Mouse (Mus musculus) neural tube, embryonic 15.5 days (tissue): ENCODE measurements around the gene Ankrd49. TPM values are rescaled to one million over a fixed set of nuclear protein-coding genes. Genes with fewer than 3 reads are reported as not detected.

Experiments used
- ATAC-seq: fragments of 200-750 bp; cut with Nextera tagmentation; 2 replicates; pipeline ENCODE4 v1.8.0; 2017; ENCODE audit warnings: mild to moderate bottlenecking, moderate TSS enrichment, moderate library complexity; ENCODE audit not compliant: low FRiP score
- H3K27ac ChIP-seq: fragments of 300-500 bp; sonication (generic); replicated peaks from 2 replicates; pipeline ENCODE4 v1.5.1; 2015; ENCODE audit warnings: mild to moderate bottlenecking, inconsistent platforms
- H3K27me3 ChIP-seq: fragments of 300-500 bp; sonication (generic); replicated peaks from 2 replicates; pipeline ENCODE4 v1.6.1; 2015; ENCODE audit warnings: inconsistent platforms
- H3K36me3 ChIP-seq: fragments of 300-500 bp; sonication (generic); 2 replicates; pipeline ENCODE4 v1.6.1; 2015; ENCODE audit warnings: inconsistent platforms
- H3K4me1 ChIP-seq: fragments of 300-500 bp; sonication (generic); 2 replicates; pipeline ENCODE4 v1.6.1; 2015; ENCODE audit warnings: inconsistent platforms
- H3K4me2 ChIP-seq: fragments of 300-500 bp; sonication (generic); 2 replicates; pipeline ENCODE4 v1.6.1; 2015; ENCODE audit warnings: inconsistent platforms, mild to moderate bottlenecking, moderate library complexity
- H3K4me3 ChIP-seq: fragments of 300-500 bp; sonication (generic); replicated peaks from 2 replicates; pipeline ENCODE4 v1.5.1; 2015; ENCODE audit warnings: mild to moderate bottlenecking, inconsistent platforms
- H3K9ac ChIP-seq: fragments of 300-500 bp; sonication (generic); replicated peaks from 2 replicates; pipeline ENCODE4 v1.6.1; 2015; ENCODE audit warnings: mild to moderate bottlenecking, inconsistent platforms
- H3K9me3 ChIP-seq: fragments of 300-500 bp; sonication (generic); replicated peaks from 2 replicates; pipeline ENCODE4 v1.6.1; 2016; ENCODE audit warnings: inconsistent platforms
- WGBS: fragments of 180-500 bp; shearing (Covaris S2); methylation state at CpG from one replicate; pipeline ENCODE4 v1.1.7; 2015; ENCODE audit warnings: mixed read lengths; 5-methylcytosine and 5-hydroxymethylcytosine counted together
- polyA plus RNA-seq: library from polyadenylated mRNA; unstranded; fragments of >200 nt; fragmentation: Nextera tagmentation; extraction: Ambion mirVana; gene quantifications from 2 replicates; pipeline ENCODE4 v1.2.1, GENCODE M21; 2015

Ankrd49 gene
- polyA plus RNA-seq, 1 experiment from 2014 or later, result 22.4 TPM

DNA sequence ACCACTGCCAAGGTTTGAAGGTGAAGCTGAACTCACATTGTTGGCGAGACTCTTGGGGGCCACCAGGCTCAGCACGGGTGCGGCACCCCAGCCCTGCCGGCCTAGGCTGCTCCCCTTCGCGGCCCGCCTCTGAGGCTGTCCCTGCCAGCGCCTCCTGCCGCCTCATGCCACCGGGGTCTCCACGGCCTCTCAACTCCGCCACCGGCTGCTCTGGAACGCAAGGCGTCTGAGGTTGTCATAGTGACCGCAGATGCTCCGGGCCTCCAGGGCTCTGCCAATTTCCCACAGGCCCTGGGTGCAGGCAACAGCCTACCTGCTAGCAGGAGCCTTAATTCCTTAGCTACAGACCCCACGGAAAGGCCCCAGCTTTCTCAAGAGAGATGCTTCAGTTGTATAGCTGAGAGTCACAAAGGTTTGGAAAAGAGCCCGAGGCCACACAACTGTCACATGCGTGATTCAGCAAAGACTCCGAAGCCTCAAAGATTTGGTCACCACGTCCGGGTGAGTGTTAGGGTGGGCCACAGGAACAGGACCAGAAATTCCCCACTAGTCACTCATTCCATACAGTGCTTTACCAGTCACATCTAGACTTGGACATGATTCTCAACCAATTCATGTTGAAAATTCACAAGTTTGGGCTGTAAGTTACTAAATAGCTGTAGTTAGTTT is 13.7 kb downstream of the Ankrd49 start, which contains the start of gene 1700012B09Rik:
1700012B09Rik (minus strand) TSS at position 228 of the 669 bp plus-strand sequence.
- H3K9me3 ChIP-seq, result no peaks in the 10 kb centered on the region
- H3K9ac ChIP-seq, result 0 out of 2 replicates have a peak within 1 kb of the TSS, but pooled peaks have one; percentile 20
- 21% methylated on average over 23 of the region's 23 CpGs for WGBS
- peak; percentile 42; the same call in 1 of the 2 replicates for ATAC-seq
- no peaks in the 10 kb centered on the region for H3K27me3 ChIP-seq
- H3K36me3 ChIP-seq, result no peaks in the 10 kb centered on the region
- H3K4me1 ChIP-seq, result peaks cover 16% of the 10 kb centered on the region
- no peak within 1 kb of the TSS for H3K27ac ChIP-seq
- H3K4me3 ChIP-seq, result no peak within 1 kb of the TSS
- peak within 1 kb of the TSS; percentile 34 for H3K4me2 ChIP-seq

DNA sequence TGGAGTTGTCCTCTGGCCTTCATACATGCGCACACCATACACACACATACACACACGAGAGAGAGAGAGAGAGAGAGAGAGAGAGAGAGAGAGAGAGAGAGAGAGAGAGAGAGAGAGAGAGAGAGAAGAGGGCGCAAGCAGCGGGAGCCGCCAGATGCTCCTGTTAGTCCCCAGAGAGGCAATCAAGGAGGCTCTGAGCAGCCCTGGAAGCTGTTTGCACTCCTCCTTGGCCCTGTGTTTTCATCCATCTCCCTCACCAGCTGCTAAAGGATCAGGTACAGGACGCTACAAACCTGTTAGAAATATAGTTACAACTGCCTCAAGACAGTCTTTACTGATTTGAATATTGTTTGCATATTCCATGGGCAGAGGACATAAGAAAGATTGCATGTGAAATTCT is 14.8 kb downstream of the Ankrd49 start:
- H3K4me1 ChIP-seq, result peaks cover 16% of the 10 kb centered on the region
- 41% methylated on average over 5 of the region's 6 CpGs for WGBS
- H3K9me3 ChIP-seq, result no peaks in the 10 kb centered on the region
- H3K4me2 ChIP-seq, result no peak overlapping the region
- no peak overlapping the region for H3K4me3 ChIP-seq
- H3K27me3 ChIP-seq, result 0 out of 2 replicates have a peak, but pooled peaks cover 3% of the 10 kb centered on the region
- no peaks in the 10 kb centered on the region for H3K36me3 ChIP-seq
- 0 out of 2 replicates have a peak, but pooled peaks have one; percentile 59 for ATAC-seq
- no peak overlapping the region for H3K27ac ChIP-seq
- H3K9ac ChIP-seq, result no peak overlapping the region

DNA sequence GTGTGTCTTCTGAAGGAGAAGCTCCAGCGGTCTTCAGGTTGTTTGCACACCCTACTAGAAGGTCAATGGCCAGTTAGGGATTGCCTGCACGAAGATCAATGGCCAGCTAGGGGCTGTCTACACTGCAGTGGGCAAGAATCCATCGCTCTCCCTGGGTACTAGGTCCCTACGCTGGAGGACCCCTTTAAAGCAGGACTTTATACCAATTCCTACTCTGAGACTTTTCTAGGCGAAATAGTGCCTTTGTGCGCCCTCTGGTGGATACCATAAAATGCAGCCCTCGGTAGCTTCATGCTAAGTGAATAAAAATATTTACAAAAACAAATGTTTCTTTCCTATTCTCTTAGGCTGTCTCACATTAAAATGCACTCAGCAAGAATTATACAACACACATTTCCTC is 19.9 kb downstream of the Ankrd49 start:
- Histone ChIP-seq H3K27me3 (0 out of 2 replicates have a peak, but pooled peaks cover 3% of the 10 kb centered on the region), H3K4me2 (no peak overlapping the region), H3K27ac (no peak overlapping the region), H3K36me3 (no peaks in the 10 kb centered on the region), H3K9ac (no peak overlapping the region), H3K4me3 (no peak overlapping the region), H3K4me1 (peaks cover 8% of the 10 kb centered on the region; the same call in 1 of the 2 replicates), H3K9me3 (no peaks in the 10 kb centered on the region)
- ATAC-seq, result peak; percentile 61; the same call in 1 of the 2 replicates
- WGBS, result 24% methylated on average over 7 of the region's 7 CpGs

DNA sequence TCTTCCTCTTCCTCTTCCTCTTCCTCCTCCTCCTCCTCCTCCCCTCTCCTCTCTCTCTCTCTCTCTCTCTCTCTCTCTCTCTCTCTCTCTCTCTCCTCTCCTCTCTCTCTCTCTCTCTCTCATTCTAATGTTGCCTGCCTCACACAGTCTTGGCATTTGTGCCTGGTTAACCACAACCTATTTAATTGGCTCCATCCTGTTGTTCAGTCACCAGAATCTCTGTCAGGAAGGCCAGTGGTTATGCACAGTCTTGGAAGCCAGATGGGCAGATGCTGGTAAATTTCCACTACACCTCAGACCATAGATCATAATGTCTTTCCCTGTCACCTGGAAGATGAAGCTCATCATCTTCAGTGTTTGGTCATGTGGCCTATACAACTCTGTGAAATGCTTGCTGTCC is 25.4 kb downstream of the Ankrd49 start:
- no peaks in the 10 kb centered on the region for H3K36me3 ChIP-seq
- H3K9me3 ChIP-seq, result no peaks in the 10 kb centered on the region
- no peak overlapping the region for H3K9ac ChIP-seq
- no peak overlapping the region for H3K4me3 ChIP-seq
- H3K27me3 ChIP-seq, result no peaks in the 10 kb centered on the region
- H3K27ac ChIP-seq, result no peak overlapping the region
- H3K4me2 ChIP-seq, result no peak overlapping the region
- H3K4me1 ChIP-seq, result no peaks in the 10 kb centered on the region
- ATAC-seq, result no peak

DNA sequence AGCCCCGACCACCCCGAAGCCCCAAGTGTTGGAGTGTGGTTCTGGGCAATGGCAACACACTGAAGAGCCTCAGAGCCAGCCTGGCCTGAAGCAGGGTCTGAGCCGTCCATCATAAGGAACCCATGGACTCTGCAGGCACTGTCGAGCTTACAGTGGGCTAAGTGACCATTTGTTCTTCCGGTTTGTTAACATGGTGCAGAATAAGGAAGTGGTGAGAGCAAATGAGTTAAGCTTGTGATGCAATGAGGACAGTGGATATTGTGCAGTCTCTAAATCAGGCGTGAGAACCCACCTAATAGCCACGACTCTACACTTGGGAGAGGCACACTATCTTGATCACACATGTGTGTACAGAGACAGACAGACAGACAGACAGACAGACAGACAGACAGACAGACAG is 26.1 kb downstream of the Ankrd49 start:
- H3K27me3 ChIP-seq, result no peaks in the 10 kb centered on the region
- no peaks in the 10 kb centered on the region for H3K9me3 ChIP-seq
- ATAC-seq, result no peak
- no peaks in the 10 kb centered on the region for H3K4me1 ChIP-seq
- H3K4me3 ChIP-seq, result no peak overlapping the region
- WGBS, result 78% methylated on average over 7 of the region's 7 CpGs
- no peaks in the 10 kb centered on the region for H3K36me3 ChIP-seq
- H3K4me2 ChIP-seq, result no peak overlapping the region
- no peak overlapping the region for H3K9ac ChIP-seq
- H3K27ac ChIP-seq, result no peak overlapping the region

DNA sequence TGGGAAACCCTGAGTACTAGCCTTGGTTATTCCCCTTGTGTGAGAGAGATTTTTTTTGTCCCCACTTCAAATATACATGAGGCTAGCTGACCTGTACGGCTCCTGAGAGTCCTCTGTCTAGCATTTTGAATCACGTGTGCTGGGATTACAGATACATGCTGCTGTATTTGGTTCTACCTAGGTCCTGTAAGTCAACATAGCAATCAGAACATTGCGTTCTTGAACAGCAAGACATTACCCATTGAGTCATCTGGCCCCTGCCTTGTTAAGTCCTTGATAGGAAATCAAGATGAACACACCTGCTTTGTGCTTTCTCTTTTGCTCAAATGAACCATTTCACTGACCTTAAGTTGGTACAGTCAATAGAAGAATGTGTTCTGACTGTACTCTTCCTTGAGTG is 30.2 kb downstream of the Ankrd49 start:
- Histone ChIP-seq H3K4me2 (no peak overlapping the region), H3K4me3 (no peak overlapping the region), H3K9me3 (no peaks in the 10 kb centered on the region), H3K4me1 (peaks cover 19% of the 10 kb centered on the region), H3K27me3 (no peaks in the 10 kb centered on the region), H3K9ac (no peak overlapping the region), H3K36me3 (no peaks in the 10 kb centered on the region), H3K27ac (no peak overlapping the region)
- WGBS, result 80% methylated on average over 3 of the region's 3 CpGs
- ATAC-seq, result no peak

DNA sequence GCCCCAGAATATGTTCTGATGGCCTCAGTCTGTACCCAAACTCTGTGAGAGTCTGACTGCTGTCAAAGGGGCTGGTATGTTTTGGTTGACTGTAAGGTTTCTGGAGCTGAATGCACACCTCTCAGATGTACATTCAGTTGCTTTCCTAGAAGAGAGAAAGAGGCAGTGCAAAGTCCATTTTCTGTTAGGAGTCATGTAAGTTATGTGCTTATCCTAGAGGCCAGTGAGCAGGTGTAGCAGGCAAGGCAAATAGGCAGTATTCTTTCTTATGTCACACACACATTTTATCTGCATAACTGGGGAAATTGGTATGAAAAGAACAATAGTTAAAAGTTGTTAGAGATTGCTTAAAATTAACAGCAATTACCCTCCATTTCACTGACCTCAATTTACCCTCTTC is 30.7 kb downstream of the Ankrd49 start:
- no peak for ATAC-seq
- no peaks in the 10 kb centered on the region for H3K36me3 ChIP-seq

DNA sequence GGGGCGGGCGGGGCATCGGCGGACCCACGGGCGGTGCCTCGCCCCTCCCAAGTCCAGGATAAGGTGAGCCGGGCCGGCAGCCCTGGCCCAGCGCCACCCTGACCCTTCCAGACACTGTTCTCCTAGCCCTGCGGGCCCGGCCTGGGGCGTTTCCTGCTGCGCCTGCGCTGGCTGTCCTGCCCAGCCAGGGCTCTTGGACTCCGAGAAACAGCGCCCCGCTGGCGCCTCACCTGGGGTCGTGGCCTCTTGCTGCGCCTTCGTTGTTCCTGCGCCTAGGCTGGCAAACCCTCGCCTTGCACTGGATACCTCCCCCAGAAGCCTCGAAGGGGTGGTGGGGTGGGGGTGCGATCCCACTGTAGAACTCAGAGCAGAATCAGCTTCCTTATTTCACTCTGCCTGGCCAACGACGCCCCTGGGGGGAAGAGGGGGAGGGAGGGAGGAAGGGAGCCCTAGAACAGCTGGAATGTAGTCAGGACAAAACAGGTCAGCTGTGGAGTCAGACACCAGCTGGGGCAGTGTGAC is 32.6 kb downstream of the Ankrd49 start, which contains the start of gene Fut4:
Fut4 (minus strand) TSS at position 393 of the 522 bp plus-strand sequence.
- ATAC-seq, result peak; percentile 84
- no peaks in the 10 kb centered on the region for H3K9me3 ChIP-seq
- peak within 1 kb of the TSS; percentile 88 for H3K4me2 ChIP-seq
- H3K27ac ChIP-seq, result no peak within 1 kb of the TSS
- H3K4me1 ChIP-seq, result peaks cover 19% of the 10 kb centered on the region
- peak within 1 kb of the TSS; percentile 49 for H3K4me3 ChIP-seq
- 0% methylated on average over 28 of the region's 28 CpGs for WGBS
- H3K9ac ChIP-seq, result peak within 1 kb of the TSS; percentile 50
- no peaks in the 10 kb centered on the region for H3K36me3 ChIP-seq
- H3K27me3 ChIP-seq, result no peaks in the 10 kb centered on the region

More for the DNA sequence above, 30.7 kb downstream of the Ankrd49 start:
- Histone ChIP-seq H3K9me3 (no peaks in the 10 kb centered on the region), H3K27me3 (no peaks in the 10 kb centered on the region), H3K4me3 (no peak overlapping the region), H3K4me1 (peaks cover 19% of the 10 kb centered on the region), H3K27ac (no peak overlapping the region), H3K9ac (no peak overlapping the region), H3K4me2 (no peak overlapping the region)

DNA sequence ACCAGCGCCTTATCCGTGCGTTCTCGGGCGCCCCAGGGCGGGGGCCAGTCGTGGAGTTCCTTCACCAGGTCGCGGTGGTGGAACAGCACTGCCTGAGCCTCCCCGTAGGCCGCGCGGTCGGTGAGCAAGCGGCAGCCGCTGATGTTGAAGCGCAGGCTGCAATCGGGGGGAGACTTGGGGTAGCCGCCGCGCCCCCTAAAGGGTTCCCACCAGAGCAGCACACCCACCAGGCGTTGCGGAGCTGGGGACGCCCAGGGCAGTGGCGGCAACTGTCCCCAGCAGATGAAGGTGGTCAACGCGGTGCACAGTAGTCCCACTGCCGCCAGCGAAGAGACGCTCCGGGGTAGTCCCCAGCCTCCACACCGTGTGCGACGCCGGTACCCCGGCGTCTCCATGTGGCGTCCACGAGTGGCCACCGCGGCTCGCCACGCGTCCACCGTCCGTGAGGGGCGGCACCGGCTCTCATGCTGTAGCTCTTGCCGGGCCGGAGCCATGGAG is 33.1 kb downstream of the Ankrd49 start:
- WGBS, result under 1% methylated on average over 49 of the region's 50 CpGs

DNA sequence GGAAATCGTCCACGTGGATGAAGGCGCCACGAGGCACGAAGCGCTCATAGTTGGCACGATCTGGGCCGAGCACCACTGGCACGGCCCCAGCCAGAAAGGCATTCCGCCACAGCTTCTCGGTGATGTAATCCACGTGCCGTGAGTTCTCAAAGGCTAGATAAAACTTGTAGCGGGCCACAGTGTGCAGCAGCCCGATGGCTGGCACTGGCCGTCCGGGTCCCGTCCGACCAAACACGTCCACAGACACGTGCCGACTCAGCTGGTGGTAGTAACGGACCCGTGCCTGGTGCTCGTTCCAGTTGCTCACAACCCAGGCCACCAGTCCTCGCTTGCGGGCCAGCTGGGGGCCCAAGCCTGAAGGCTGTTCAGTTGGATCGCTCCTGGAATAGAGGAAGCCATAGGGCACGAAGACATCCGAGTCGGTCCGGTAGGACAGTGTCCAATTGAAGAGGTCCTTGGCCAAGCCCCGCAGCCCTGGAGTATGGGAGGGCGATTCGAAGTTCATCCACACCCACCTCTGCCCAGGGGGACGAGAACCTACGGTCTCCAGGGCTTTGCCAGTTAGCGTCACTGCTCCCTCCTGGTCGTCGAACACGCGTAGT is 33.7 kb downstream of the Ankrd49 start:
- Histone ChIP-seq H3K4me3 (peak overlapping the region; percentile 49), H3K36me3 (no peaks in the 10 kb centered on the region), H3K27me3 (no peaks in the 10 kb centered on the region), H3K9me3 (no peaks in the 10 kb centered on the region), H3K27ac (no peak overlapping the region), H3K4me1 (peaks cover 19% of the 10 kb centered on the region), H3K9ac (peak overlapping the region; percentile 50), H3K4me2 (peak overlapping the region; percentile 88)
- WGBS, result 60% methylated on average over 42 of the region's 42 CpGs
- peak; percentile 18; the same call in 1 of the 2 replicates for ATAC-seq

More for the DNA sequence above, 33.1 kb downstream of the Ankrd49 start:
- ATAC-seq, result peak; percentile 86
- Histone ChIP-seq H3K4me1 (peaks cover 19% of the 10 kb centered on the region), H3K36me3 (no peaks in the 10 kb centered on the region), H3K9me3 (no peaks in the 10 kb centered on the region), H3K4me2 (peak overlapping the region; percentile 88), H3K4me3 (peak overlapping the region; percentile 49), H3K27ac (no peak overlapping the region), H3K27me3 (no peaks in the 10 kb centered on the region), H3K9ac (peak overlapping the region; percentile 50)

DNA sequence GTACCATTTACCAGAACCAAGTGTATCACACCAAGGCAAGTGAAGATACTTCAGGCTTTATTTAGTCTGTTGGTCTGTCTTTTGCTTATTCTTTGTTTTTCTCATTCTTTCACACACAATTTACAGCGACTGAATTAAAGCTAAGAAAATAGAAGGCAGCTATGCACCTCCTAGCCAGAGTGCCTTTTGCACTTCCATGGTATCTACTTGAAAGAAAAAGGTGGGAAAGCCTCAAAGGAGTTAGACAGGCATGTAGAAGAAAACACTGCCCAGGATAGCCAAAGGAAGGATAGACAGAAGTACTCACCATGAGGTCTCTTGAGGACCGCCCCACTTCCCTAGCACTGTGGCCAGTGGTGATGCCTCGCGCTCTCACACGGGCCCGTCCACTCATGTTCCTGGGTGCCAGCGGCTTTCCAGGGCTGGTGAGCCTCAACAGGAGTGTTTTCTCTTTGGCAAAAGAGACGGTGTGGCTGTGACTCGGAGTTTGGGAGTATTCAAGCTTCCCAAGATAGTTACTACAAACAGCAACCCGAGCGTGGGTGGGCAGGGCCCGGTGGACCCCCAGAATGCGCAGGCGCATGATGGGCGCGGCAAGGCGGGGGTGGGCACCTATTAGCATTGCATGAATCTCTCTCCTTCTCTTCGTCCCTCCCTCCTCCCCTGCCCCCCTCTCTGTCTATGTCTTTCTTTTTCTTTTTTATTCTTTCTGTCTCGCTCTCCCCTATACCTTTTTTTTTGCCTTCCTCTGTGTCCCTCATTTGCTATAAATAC is 44.3 kb downstream of the Ankrd49 start, which contains the start of gene Piwil4:
Piwil4 (minus strand) TSS at position 583 of the 774 bp plus-strand sequence.
- Histone ChIP-seq H3K27ac (no peak within 1 kb of the TSS), H3K27me3 (no peaks in the 10 kb centered on the region), H3K9me3 (no peaks in the 10 kb centered on the region), H3K9ac (no peak within 1 kb of the TSS), H3K4me3 (no peak within 1 kb of the TSS), H3K4me1 (no peaks in the 10 kb centered on the region), H3K36me3 (no peaks in the 10 kb centered on the region), H3K4me2 (no peak within 1 kb of the TSS)
- ATAC-seq, result no peak
- WGBS, result 87% methylated on average over 19 of the region's 19 CpGs
